Mouse (Mus musculus) brain, embryonic 14.5 days (tissue): Measurements from ENCODE around the gene Cpped1.

Source experiments
- CTCF ChIP-seq: fragments of 200-500 bp; IDR thresholded peaks from 2 replicates; pipeline ENCODE4 v1.5.1; 2012; ENCODE audit warnings: inconsistent platforms, mild to moderate bottlenecking, moderate library complexity, borderline replicate concordance; ENCODE audit not compliant: insufficient read depth, insufficient read length; ENCODE audit errors: extremely low read depth
- POLR2A ChIP-seq: fragments of 200-500 bp; IDR thresholded peaks from 2 replicates; pipeline ENCODE4 v1.6.1; 2012; ENCODE audit warnings: mild to moderate bottlenecking, inconsistent platforms, borderline replicate concordance; ENCODE audit not compliant: poor library complexity, insufficient read depth, insufficient read length, severe bottlenecking; ENCODE audit errors: extremely low read depth

DNA sequence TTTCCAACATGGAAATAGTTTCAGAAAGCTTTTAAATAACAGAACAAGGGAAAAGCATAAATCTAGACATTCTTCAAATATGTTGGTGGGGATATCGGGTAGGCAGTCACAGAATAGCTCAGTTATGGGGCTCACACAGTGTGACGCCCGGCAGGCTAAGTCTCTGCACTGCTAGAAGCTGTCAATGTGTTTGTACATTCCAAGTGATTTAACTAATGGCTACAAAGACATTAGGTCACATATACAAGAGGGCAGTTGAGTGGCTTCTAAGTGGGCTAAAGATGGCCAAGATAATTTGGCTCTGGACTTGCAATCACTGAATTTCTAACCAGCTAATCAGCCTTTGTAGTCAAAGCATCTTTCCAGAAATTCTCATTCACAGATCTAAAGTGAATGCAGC is 19.1 kb downstream of the Cpped1 start:
- no peak for TF ChIP-seq CTCF
- no peak for TF ChIP-seq POLR2A
